Mouse (Mus musculus): ENCODE data around the gene Gm1527. TPM values are rescaled to one million over a fixed set of nuclear protein-coding genes. Genes with fewer than 3 reads are reported as not detected.
"Not testable (repeated sequence)": the region's sequence is repeated elsewhere in the genome, so short reads cannot be mapped to it uniquely, and the experiment has no call there.

The Gm1527 gene
- not detected for total RNA-seq (2021)

- DNase-seq (ENCODE audit: extremely low spot score in 1 of 2, low spot score in 1 of 2), result no peak
Observed at GRCm38 (mm10) chr3:28892317-28892716, at the start of gene Gm1527. Gene Gm1527, plus strand, starts transcription at chr3:28892617.

- no peak for DNase-seq (ENCODE audit: extremely low spot score in 1 of 2, low spot score in 1 of 2)
Observed at GRCm38 (mm10) chr3:28843231-28843630, 49.2 kb upstream of the Gm1527 start.

GRCm38 (mm10) chr3:28847115-28847514, 45.3 kb upstream of the Gm1527 start:
- DNase-seq (ENCODE audit: extremely low spot score in 1 of 2, low spot score in 1 of 2), result no peak

GRCm38 (mm10) chr3:28852174-28852573, 40.2 kb upstream of the Gm1527 start:
- DNase-seq (ENCODE audit: extremely low spot score in 1 of 2, low spot score in 1 of 2), result not testable (repeated sequence)

- DNase-seq (ENCODE audit: extremely low spot score in 1 of 2, low spot score in 1 of 2), result not testable (repeated sequence)
Observed at GRCm38 (mm10) chr3:28859630-28860392, 32.6 kb upstream of the Gm1527 start.

GRCm38 (mm10) chr3:28896966-28897365, 4.5 kb downstream of the Gm1527 start:
- not testable (repeated sequence) for DNase-seq (ENCODE audit: extremely low spot score in 1 of 2, low spot score in 1 of 2)

GRCm38 (mm10) chr3:28965931-28966330, 73.5 kb downstream of the Gm1527 start:
- DNase-seq (ENCODE audit: extremely low spot score in 1 of 2, low spot score in 1 of 2), result no peak

GRCm38 (mm10) chr3:28968851-28969250, 76.4 kb downstream of the Gm1527 start:
- peak; percentile 26 to 59 for DNase-seq (ENCODE audit: extremely low spot score in 1 of 2, low spot score in 1 of 2)

Other genes starting within 250 kb of the Gm1527 start
- gene Slc2a2, start 194.7 kb upstream of the Gm1527 start, total RNA-seq (2021), result not detected
- gene Eif5a2, start 111.3 kb upstream of the Gm1527 start, total RNA-seq (2021), result 10 to 100 TPM; 26.7 to 27.3 TPM
- gene Rpl22l1, start 87.2 kb upstream of the Gm1527 start, total RNA-seq (2021), result 100 to 1,000 TPM; 175 to 209 TPM
- gene Egfem1, start 189.4 kb downstream of the Gm1527 start, total RNA-seq (2021), result 10 to 100 TPM; 30.4 to 35.9 TPM